In the genomic region with DNA sequence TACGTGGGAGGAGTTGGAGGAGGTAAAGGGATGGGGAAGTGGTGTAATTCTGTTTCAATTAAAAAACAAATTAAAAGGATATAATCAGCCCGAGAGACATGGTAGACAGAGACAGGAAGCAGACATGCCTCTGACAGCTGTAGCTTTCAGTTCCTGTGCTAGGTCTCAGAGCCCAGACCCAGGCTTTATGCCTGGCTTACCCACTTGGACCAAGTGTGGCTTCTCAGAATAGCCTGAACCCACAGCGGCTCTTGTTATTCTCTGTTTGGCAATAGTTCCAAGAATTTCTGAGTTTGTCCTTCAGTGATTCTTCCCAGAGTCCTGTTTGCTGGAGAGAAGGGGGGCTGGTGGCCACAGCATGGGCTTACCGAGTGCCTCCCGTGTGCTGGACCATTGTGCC, we compare ENCODE assay signal across 15 mouse cellular contexts.
DNase-seq lines count a peak whose midpoint lies in the region; TF ChIP-seq lines count a peak whose summit lies in the region.
"Had no signal": no experiment of that assay in that cellular context is flagged by ENCODE, and none has a peak within 500 bp of the region (broad histone marks: within the 10 kb centered on the region; RNA-seq: fewer than 3 reads in every experiment).

No protein-coding gene starts in this region.

- no peak for TF ChIP-seq CTCF in layer of hippocampus, adult 2 months (conservative IDR thresholded peaks at IDR 0.05)

- peak overlapping the region; percentile 23; the same call in 1 of the 2 replicates for H3K27ac ChIP-seq in layer of hippocampus, adult 2 months
- H3K27ac ChIP-seq: embryonic facial prominence, embryonic 13.5 days; neural tube, embryonic 13.5 days had no signal

- no peak overlapping the region for H3K4me3 ChIP-seq in layer of hippocampus, adult 2 months
- H3K4me3 ChIP-seq: embryonic facial prominence, embryonic 13.5 days; heart, embryonic 12.5 days; neural tube, embryonic 13.5 days had no signal

- peak; percentile 4 for DNase-seq in adrenal gland, adult 8-10 months
- no peak for DNase-seq in adrenal gland, postnatal 4 days (ENCODE audit: low spot score in 2 of 2)
- no peak for DNase-seq in layer of hippocampus, adult 2 months (ENCODE audit: low spot score in 2 of 2)
- no peak for DNase-seq in layer of hippocampus, adult 18-20 months (ENCODE audit: low spot score in 2 of 2)
- peak; percentile 23 for DNase-seq in thymus, postnatal 14 days
- DNase-seq in thymus, postnatal 0 days (ENCODE audit: low spot score) = no peak
- DNase-seq in splenic B cell, adult 2 months (ENCODE audit: low read depth, low spot score) = peak; percentile 77
- DNase-seq in urinary bladder, postnatal 14 days (ENCODE audit: low spot score) = no peak
- DNase-seq: cerebellum, postnatal 25 days; kidney, adult 8-10 months; lung, embryonic 14.5 days; retina, postnatal 1 day had no signal

- H3K36me3 ChIP-seq in splenic B cell, adult 2 months (ENCODE audit: control insufficient read depth, insufficient read depth, low read length, poor library complexity, severe bottlenecking) = no peaks in the 10 kb centered on the region
- H3K36me3 ChIP-seq: embryonic facial prominence, embryonic 13.5 days; heart, embryonic 12.5 days; neural tube, embryonic 13.5 days had no signal

- H3K27me3 ChIP-seq in splenic B cell, adult 2 months (ENCODE audit: control insufficient read depth, insufficient read depth, low read length, poor library complexity, severe bottlenecking) = no peaks in the 10 kb centered on the region
- H3K27me3 ChIP-seq: embryonic facial prominence, embryonic 13.5 days; heart, embryonic 12.5 days; neural tube, embryonic 13.5 days had no signal

Comparison
In these comparisons a context has a peak if more than half of its experiments do, and no peak if none do; other contexts are left out.
1. DNase-seq: peak in adrenal gland, adult 8-10 months (single experiment), thymus, postnatal 14 days (single experiment) and splenic B cell, adult 2 months (single experiment); none in adrenal gland, postnatal 4 days (0 of 2), layer of hippocampus, adult 2 months (0 of 2), layer of hippocampus, adult 18-20 months (0 of 2), thymus, postnatal 0 days (single experiment) and urinary bladder, postnatal 14 days (single experiment).